Mouse (Mus musculus): Measurements from ENCODE around the gene Rorb. TPM values are rescaled to one million over a fixed set of nuclear protein-coding genes. Genes with fewer than 3 reads are reported as not detected.

Rorb gene
- polyA plus RNA-seq, 1 experiment from 2014 or later: 1.7 TPM

GRCm38 (mm10) chr19:18979996-18980395, 131.0 kb downstream of the Rorb start:
- no peak for DNase-seq (ENCODE audit: extremely low spot score, low spot score)
- Histone ChIP-seq H3K4me3 (no peak overlapping the region), H3K4me1 (peaks cover 7% of the 10 kb centered on the region), H3K9me3 (no peaks in the 10 kb centered on the region), H3K27ac (no peak overlapping the region), H3K27me3 (ENCODE audit: poor library complexity, severe bottlenecking) (no peaks in the 10 kb centered on the region), H3K36me3 (replicated peaks) (no peaks in the 10 kb centered on the region)
- WGBS: 76% methylated on average over 5 of the region's 5 CpGs

GRCm38 (mm10) chr19:18974796-18975660, 136.0 kb downstream of the Rorb start:
- Histone ChIP-seq H3K4me1 (peaks cover 5% of the 10 kb centered on the region), H3K4me3 (no peak overlapping the region), H3K27ac (no peak overlapping the region), H3K36me3 (replicated peaks) (no peaks in the 10 kb centered on the region), H3K27me3 (ENCODE audit: poor library complexity, severe bottlenecking) (no peaks in the 10 kb centered on the region), H3K9me3 (no peaks in the 10 kb centered on the region)
- DNase-seq (ENCODE audit: extremely low spot score, low spot score): no peak
- 61% methylated on average over 5 of the region's 5 CpGs for WGBS

- H3K4me3 ChIP-seq: no peak overlapping the region
- H3K27ac ChIP-seq: no peak overlapping the region
- DNase-seq (ENCODE audit: extremely low spot score, low spot score): no peak
- no peaks in the 10 kb centered on the region for H3K36me3 ChIP-seq (replicated peaks)
- no peaks in the 10 kb centered on the region for H3K27me3 ChIP-seq (ENCODE audit: poor library complexity, severe bottlenecking)
- no peaks in the 10 kb centered on the region for H3K9me3 ChIP-seq
- H3K4me1 ChIP-seq: peaks cover 5% of the 10 kb centered on the region; the same call in 1 of the 2 replicates
- 56% methylated on average over 8 of the region's 8 CpGs for WGBS
Observed at GRCm38 (mm10) chr19:18969386-18969785, 141.6 kb downstream of the Rorb start.

- no peaks in the 10 kb centered on the region for H3K36me3 ChIP-seq (replicated peaks)
- no peaks in the 10 kb centered on the region for H3K9me3 ChIP-seq
- H3K4me1 ChIP-seq: peaks cover 5% of the 10 kb centered on the region; the same call in 1 of the 2 replicates
- DNase-seq (ENCODE audit: extremely low spot score, low spot score): no peak
- no peaks in the 10 kb centered on the region for H3K27me3 ChIP-seq (ENCODE audit: poor library complexity, severe bottlenecking)
- no peak overlapping the region for H3K27ac ChIP-seq
- H3K4me3 ChIP-seq: no peak overlapping the region
- 88% methylated on average over 4 of the region's 4 CpGs for WGBS
Observed at GRCm38 (mm10) chr19:18967307-18967706, 143.7 kb downstream of the Rorb start.

- Histone ChIP-seq H3K4me3 (no peak overlapping the region), H3K36me3 (replicated peaks) (no peaks in the 10 kb centered on the region), H3K4me1 (peaks cover 9% of the 10 kb centered on the region), H3K9me3 (no peaks in the 10 kb centered on the region), H3K27me3 (ENCODE audit: poor library complexity, severe bottlenecking) (no peaks in the 10 kb centered on the region), H3K27ac (no peak overlapping the region)
- DNase-seq (ENCODE audit: extremely low spot score, low spot score): no peak
- WGBS: 9% methylated on average over 3 of the region's 3 CpGs
Observed at GRCm38 (mm10) chr19:18959862-18960261, 151.1 kb downstream of the Rorb start.

- H3K36me3 ChIP-seq (replicated peaks): no peaks in the 10 kb centered on the region
- no peaks in the 10 kb centered on the region for H3K27me3 ChIP-seq (ENCODE audit: poor library complexity, severe bottlenecking)
- no peak overlapping the region for H3K27ac ChIP-seq
- WGBS: 88% methylated on average over 3 of the region's 3 CpGs
- DNase-seq (ENCODE audit: extremely low spot score, low spot score): no peak
- no peaks in the 10 kb centered on the region for H3K4me1 ChIP-seq
- no peaks in the 10 kb centered on the region for H3K9me3 ChIP-seq
- H3K4me3 ChIP-seq: no peak overlapping the region
Observed at GRCm38 (mm10) chr19:18952806-18953205, 158.2 kb downstream of the Rorb start.

- WGBS: 77% methylated on average over 3 of the region's 3 CpGs
- DNase-seq (ENCODE audit: extremely low spot score, low spot score): no peak
Observed at GRCm38 (mm10) chr19:18947193-18947592, 163.8 kb downstream of the Rorb start.

GRCm38 (mm10) chr19:18945265-18945664, 165.7 kb downstream of the Rorb start:
- WGBS: 94% methylated on average over 3 of the region's 3 CpGs
- no peak for DNase-seq (ENCODE audit: extremely low spot score, low spot score)
- H3K4me1 ChIP-seq: no peaks in the 10 kb centered on the region

More at GRCm38 (mm10) chr19:18947193-18947592, 163.8 kb downstream of the Rorb start:
- H3K4me3 ChIP-seq: no peak overlapping the region
- H3K36me3 ChIP-seq (replicated peaks): no peaks in the 10 kb centered on the region
- no peaks in the 10 kb centered on the region for H3K4me1 ChIP-seq
- H3K9me3 ChIP-seq: no peaks in the 10 kb centered on the region
- H3K27ac ChIP-seq: no peak overlapping the region
- no peaks in the 10 kb centered on the region for H3K27me3 ChIP-seq (ENCODE audit: poor library complexity, severe bottlenecking)

GRCm38 (mm10) chr19:18941391-18941790, 169.6 kb downstream of the Rorb start:
- DNase-seq (ENCODE audit: extremely low spot score, low spot score): no peak
- Histone ChIP-seq H3K4me1 (0 out of 2 replicates have a peak, but pooled peaks cover 4% of the 10 kb centered on the region), H3K36me3 (replicated peaks) (no peaks in the 10 kb centered on the region), H3K27ac (no peak overlapping the region), H3K27me3 (ENCODE audit: poor library complexity, severe bottlenecking) (no peaks in the 10 kb centered on the region), H3K9me3 (no peaks in the 10 kb centered on the region), H3K4me3 (no peak overlapping the region)
- 93% methylated on average over 6 of the region's 6 CpGs for WGBS

More at GRCm38 (mm10) chr19:18945265-18945664, 165.7 kb downstream of the Rorb start:
- Histone ChIP-seq H3K27me3 (ENCODE audit: poor library complexity, severe bottlenecking) (no peaks in the 10 kb centered on the region), H3K27ac (no peak overlapping the region), H3K4me3 (no peak overlapping the region), H3K9me3 (no peaks in the 10 kb centered on the region), H3K36me3 (replicated peaks) (no peaks in the 10 kb centered on the region)

- H3K9me3 ChIP-seq: no peaks in the 10 kb centered on the region
Observed at GRCm38 (mm10) chr19:18911755-18912340, 199.1 kb downstream of the Rorb start.

GRCm38 (mm10) chr19:18909641-18910040, 201.4 kb downstream of the Rorb start:
- Histone ChIP-seq H3K4me3 (no peak overlapping the region), H3K27me3 (ENCODE audit: poor library complexity, severe bottlenecking) (no peaks in the 10 kb centered on the region), H3K4me1 (no peaks in the 10 kb centered on the region), H3K27ac (no peak overlapping the region), H3K9me3 (no peaks in the 10 kb centered on the region), H3K36me3 (replicated peaks) (no peaks in the 10 kb centered on the region)
- 93% methylated on average over 3 of the region's 3 CpGs for WGBS
- no peak for DNase-seq (ENCODE audit: extremely low spot score, low spot score)

More at GRCm38 (mm10) chr19:18911755-18912340, 199.1 kb downstream of the Rorb start:
- no peaks in the 10 kb centered on the region for H3K36me3 ChIP-seq (replicated peaks)
- H3K27ac ChIP-seq: no peak overlapping the region
- no peaks in the 10 kb centered on the region for H3K4me1 ChIP-seq
- DNase-seq (ENCODE audit: extremely low spot score, low spot score): no peak
- no peak overlapping the region for H3K4me3 ChIP-seq
- no peaks in the 10 kb centered on the region for H3K27me3 ChIP-seq (ENCODE audit: poor library complexity, severe bottlenecking)

GRCm38 (mm10) chr19:18905511-18905910, 205.5 kb downstream of the Rorb start:
- peaks cover 7% of the 10 kb centered on the region; the same call in 1 of the 2 replicates for H3K4me1 ChIP-seq
- no peaks in the 10 kb centered on the region for H3K27me3 ChIP-seq (ENCODE audit: poor library complexity, severe bottlenecking)
- no peak overlapping the region for H3K4me3 ChIP-seq
- no peaks in the 10 kb centered on the region for H3K36me3 ChIP-seq (replicated peaks)
- 83% methylated on average over 3 of the region's 3 CpGs for WGBS
- no peaks in the 10 kb centered on the region for H3K9me3 ChIP-seq
- DNase-seq (ENCODE audit: extremely low spot score, low spot score): no peak
- no peak overlapping the region for H3K27ac ChIP-seq

- Histone ChIP-seq H3K9me3 (no peaks in the 10 kb centered on the region), H3K27me3 (ENCODE audit: poor library complexity, severe bottlenecking) (no peaks in the 10 kb centered on the region), H3K4me3 (no peak overlapping the region), H3K36me3 (replicated peaks) (no peaks in the 10 kb centered on the region), H3K4me1 (peaks cover 7% of the 10 kb centered on the region; the same call in 1 of the 2 replicates), H3K27ac (no peak overlapping the region)
- DNase-seq (ENCODE audit: extremely low spot score, low spot score): no peak
- WGBS: 87% methylated on average over 6 of the region's 6 CpGs
Observed at GRCm38 (mm10) chr19:18902694-18903067, 208.3 kb downstream of the Rorb start.
